Mouse (Mus musculus): ENCODE data around the gene Hoxb7.

Gene Hoxb7

GRCm38 (mm10) chr11:96300354-96301063 is 14.1 kb downstream of the Hoxb7 start:
- DNase-seq (ENCODE audit: low read depth, low spot score), result no peak

- no peak for DNase-seq (ENCODE audit: low read depth, low spot score)
Observed at GRCm38 (mm10) chr11:96301064-96301431, 14.6 kb downstream of the Hoxb7 start.

GRCm38 (mm10) chr11:96301837-96302236 is 15.4 kb downstream of the Hoxb7 start:
- DNase-seq (ENCODE audit: low read depth, low spot score), result no peak

- DNase-seq (ENCODE audit: low read depth, low spot score), result no peak
Observed at GRCm38 (mm10) chr11:96302381-96303150, 16.1 kb downstream of the Hoxb7 start.

GRCm38 (mm10) chr11:96303151-96304099 is 17.0 kb downstream of the Hoxb7 start, which contains the start of gene Hoxb5:
Gene Hoxb5 (plus strand): TSS chr11:96303336.
- no peak for DNase-seq (ENCODE audit: low read depth, low spot score)

GRCm38 (mm10) chr11:96304381-96305195 is 18.2 kb downstream of the Hoxb7 start:
- DNase-seq (ENCODE audit: low read depth, low spot score), result no peak

GRCm38 (mm10) chr11:96305505-96306182 is 19.2 kb downstream of the Hoxb7 start:
- no peak for DNase-seq (ENCODE audit: low read depth, low spot score)

GRCm38 (mm10) chr11:96306183-96306907 is 19.9 kb downstream of the Hoxb7 start:
- no peak for DNase-seq (ENCODE audit: low read depth, low spot score)

- no peak for DNase-seq (ENCODE audit: low read depth, low spot score)
Observed at GRCm38 (mm10) chr11:96306908-96307269, 20.5 kb downstream of the Hoxb7 start.

- DNase-seq (ENCODE audit: low read depth, low spot score), result no peak
Observed at GRCm38 (mm10) chr11:96308763-96309162, 22.3 kb downstream of the Hoxb7 start.

- no peak for DNase-seq (ENCODE audit: low read depth, low spot score)
Observed at GRCm38 (mm10) chr11:96309288-96309687, 22.9 kb downstream of the Hoxb7 start.

GRCm38 (mm10) chr11:96310183-96310938 is 23.9 kb downstream of the Hoxb7 start:
- DNase-seq (ENCODE audit: low read depth, low spot score), result no peak

- DNase-seq (ENCODE audit: low read depth, low spot score), result no peak
Observed at GRCm38 (mm10) chr11:96311097-96311496, 24.7 kb downstream of the Hoxb7 start.

- peak; percentile 36 for DNase-seq (ENCODE audit: low read depth, low spot score)
Observed at GRCm38 (mm10) chr11:96311520-96312417, 25.3 kb downstream of the Hoxb7 start.

GRCm38 (mm10) chr11:96313134-96313533 is 26.7 kb downstream of the Hoxb7 start:
- DNase-seq (ENCODE audit: low read depth, low spot score), result no peak

GRCm38 (mm10) chr11:96313806-96314428 is 27.5 kb downstream of the Hoxb7 start:
- DNase-seq (ENCODE audit: low read depth, low spot score), result no peak

GRCm38 (mm10) chr11:96314671-96315343 is 28.4 kb downstream of the Hoxb7 start:
- no peak for DNase-seq (ENCODE audit: low read depth, low spot score)

Measured in retina, postnatal 7 days (tissue).